Mouse (Mus musculus) kidney, embryonic 15.5 days (tissue): ENCODE results near the gene 1110032F04Rik. TPM values are rescaled to one million over a fixed set of nuclear protein-coding genes. Genes with fewer than 3 reads are reported as not detected.
A peak's percentile ranks its signal among the peaks of the same experiment; 100 is the strongest.
"Not testable (repeated sequence)": the region's sequence is repeated elsewhere in the genome, so short reads cannot be mapped to it uniquely, and the experiment has no call there.

Experiments
- ATAC-seq: fragments of 200-750 bp; cut with Nextera tagmentation; replicated peaks from 2 replicates; pipeline ENCODE4 v1.8.0; 2017; ENCODE audit warnings: moderate TSS enrichment; ENCODE audit not compliant: low FRiP score
- H3K27ac ChIP-seq: fragments of 300-500 bp; sonication (generic); 2 replicates; pipeline ENCODE4 v1.5.1; 2015; ENCODE audit warnings: mild to moderate bottlenecking, inconsistent platforms
- H3K27me3 ChIP-seq: fragments of 300-500 bp; sonication (generic); 2 replicates; pipeline ENCODE4 v1.6.1; 2015; ENCODE audit warnings: inconsistent platforms
- H3K36me3 ChIP-seq: fragments of 300-500 bp; sonication (generic); 2 replicates; pipeline ENCODE4 v1.6.1; 2015; ENCODE audit warnings: inconsistent platforms
- H3K4me1 ChIP-seq: fragments of 300-500 bp; sonication (generic); 2 replicates; pipeline ENCODE4 v1.6.1; 2015; ENCODE audit warnings: inconsistent platforms
- H3K4me2 ChIP-seq: fragments of 300-500 bp; sonication (generic); 2 replicates; pipeline ENCODE4 v1.6.1; 2015; ENCODE audit warnings: moderate library complexity, mild to moderate bottlenecking, inconsistent platforms
- H3K4me3 ChIP-seq: fragments of 300-500 bp; sonication (generic); replicated peaks from 2 replicates; pipeline ENCODE4 v1.5.1; 2015; ENCODE audit warnings: mild to moderate bottlenecking, inconsistent platforms
- H3K9ac ChIP-seq: fragments of 300-500 bp; sonication (generic); 2 replicates; pipeline ENCODE4 v1.6.1; 2015; ENCODE audit warnings: mild to moderate bottlenecking, inconsistent platforms
- H3K9me3 ChIP-seq: fragments of 300-500 bp; sonication (generic); replicated peaks from 2 replicates; pipeline ENCODE4 v1.6.1; 2016; ENCODE audit warnings: inconsistent platforms
- WGBS: fragments of 180-500 bp; shearing (Covaris S2); methylation state at CpG from one replicate; pipeline ENCODE4 v1.1.7; 2015; ENCODE audit warnings: mixed read lengths; 5-methylcytosine and 5-hydroxymethylcytosine counted together
- polyA plus RNA-seq: library from polyadenylated mRNA; unstranded; fragments of >200 nt; fragmentation: Nextera tagmentation; extraction: Ambion mirVana; gene quantifications from 2 replicates; pipeline ENCODE4 v1.2.1, GENCODE M21; 2015

Gene 1110032F04Rik
- polyA plus RNA-seq, 1 experiment from 2014 or later: 4.8 TPM

DNA sequence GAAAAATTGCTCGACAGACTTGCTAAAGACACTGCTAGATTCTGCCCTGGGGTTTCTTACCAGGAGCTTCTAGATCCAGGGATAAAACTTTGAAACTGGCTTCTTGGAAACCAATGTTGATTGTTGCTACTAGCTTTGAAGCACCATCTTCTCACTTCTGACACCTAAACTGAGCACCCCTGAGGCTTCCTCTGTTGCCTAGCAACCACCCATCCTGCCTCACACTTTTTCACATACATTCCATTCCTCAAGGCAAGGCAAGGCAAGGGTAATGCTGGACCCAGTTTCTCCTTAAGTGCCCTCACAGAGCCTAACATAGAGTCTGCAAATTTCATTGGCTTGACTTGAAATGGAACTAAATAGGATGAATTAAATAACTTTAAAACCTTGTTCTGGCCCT, 17.0 kb upstream of the 1110032F04Rik start:
- Histone ChIP-seq H3K4me2 (no peak overlapping the region), H3K27me3 (no peaks in the 10 kb centered on the region), H3K36me3 (no peaks in the 10 kb centered on the region), H3K4me3 (no peak overlapping the region), H3K9ac (no peak overlapping the region), H3K27ac (no peak overlapping the region), H3K4me1 (no peaks in the 10 kb centered on the region), H3K9me3 (no peaks in the 10 kb centered on the region)
- no peak for ATAC-seq
- WGBS: 89% methylated on average over 1 of the region's 1 CpGs

DNA sequence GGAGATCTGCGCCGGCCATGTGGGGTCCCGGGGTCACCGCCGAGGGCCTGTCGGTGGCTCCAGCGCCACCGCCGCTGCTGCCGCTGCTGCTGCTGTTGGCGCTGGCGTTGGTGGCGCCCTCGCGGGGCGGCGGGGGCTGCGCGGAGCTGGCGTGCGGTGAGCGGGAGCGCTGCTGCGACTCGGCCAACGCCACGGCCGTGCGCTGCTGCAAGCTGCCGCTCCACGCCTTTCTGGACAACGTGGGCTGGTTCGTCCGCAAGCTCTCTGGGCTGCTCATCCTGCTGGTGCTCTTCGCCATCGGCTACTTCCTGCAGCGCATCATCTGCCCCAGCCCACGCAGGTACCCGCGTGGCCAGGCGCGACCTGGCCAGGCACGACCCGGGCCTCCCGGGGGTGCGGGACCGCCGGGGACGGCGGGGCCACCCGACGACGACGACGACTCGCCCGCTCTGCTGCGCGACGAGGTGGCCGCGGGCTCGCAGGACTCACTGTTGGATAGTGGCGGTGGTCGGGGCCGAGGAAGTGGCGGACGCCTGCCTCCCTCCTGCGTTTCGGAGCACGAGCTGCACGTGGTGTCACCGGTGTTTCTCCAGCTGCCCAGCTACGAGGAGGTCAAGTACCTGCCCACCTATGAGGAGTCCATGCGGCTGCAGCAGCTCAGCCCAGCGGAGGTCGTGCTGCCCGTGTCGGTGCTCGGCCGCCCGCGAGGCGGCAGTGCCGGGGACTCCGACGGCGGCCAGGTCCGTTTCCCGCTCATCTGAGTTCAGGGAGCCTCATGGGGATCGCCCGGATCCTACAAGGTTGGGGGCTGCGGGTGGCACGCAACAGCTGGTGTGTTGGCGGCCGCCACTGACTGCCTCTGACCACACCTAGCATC, 543 bp downstream of the 1110032F04Rik start:
- Histone ChIP-seq H3K4me3 (peak overlapping the region; percentile 69), H3K27me3 (peaks cover 38% of the 10 kb centered on the region), H3K9me3 (no peaks in the 10 kb centered on the region), H3K4me1 (peaks cover 22% of the 10 kb centered on the region), H3K36me3 (no peaks in the 10 kb centered on the region), H3K27ac (no peak overlapping the region), H3K4me2 (peak overlapping the region; percentile 100), H3K9ac (peak overlapping the region; percentile 59)
- under 1% methylated on average over 88 of the region's 96 CpGs for WGBS
- ATAC-seq: peak; percentile 77

DNA sequence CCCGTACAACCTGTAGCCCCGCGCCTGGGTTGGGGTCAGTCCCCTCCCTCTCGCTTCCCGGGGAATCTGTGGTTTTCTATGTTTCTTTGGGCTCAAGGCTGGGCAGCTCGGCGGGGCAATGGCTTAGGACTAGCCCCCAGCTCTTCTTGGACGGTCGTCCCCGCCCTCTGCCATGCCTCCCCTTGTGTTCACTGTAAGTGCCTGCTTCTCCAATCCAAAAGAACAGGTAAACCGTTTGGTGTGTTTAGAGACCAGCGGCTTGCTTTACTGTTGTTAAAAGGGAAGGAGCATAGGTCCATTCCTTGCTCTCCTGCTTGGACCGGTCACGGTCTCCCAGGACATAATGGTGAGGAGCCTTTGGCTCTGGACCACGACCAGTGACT, 1.2 kb downstream of the 1110032F04Rik start:
- H3K4me2 ChIP-seq: peak overlapping the region; percentile 100
- peaks cover 38% of the 10 kb centered on the region for H3K27me3 ChIP-seq
- peaks cover 22% of the 10 kb centered on the region for H3K4me1 ChIP-seq
- H3K4me3 ChIP-seq: peak overlapping the region; percentile 69
- ATAC-seq: 0 out of 2 replicates have a peak, but pooled peaks have one; percentile 13
- WGBS: 4% methylated on average over 15 of the region's 15 CpGs
- no peaks in the 10 kb centered on the region for H3K36me3 ChIP-seq
- H3K9ac ChIP-seq: peak overlapping the region; percentile 59; the same call in 1 of the 2 replicates
- no peak overlapping the region for H3K27ac ChIP-seq
- no peaks in the 10 kb centered on the region for H3K9me3 ChIP-seq

DNA sequence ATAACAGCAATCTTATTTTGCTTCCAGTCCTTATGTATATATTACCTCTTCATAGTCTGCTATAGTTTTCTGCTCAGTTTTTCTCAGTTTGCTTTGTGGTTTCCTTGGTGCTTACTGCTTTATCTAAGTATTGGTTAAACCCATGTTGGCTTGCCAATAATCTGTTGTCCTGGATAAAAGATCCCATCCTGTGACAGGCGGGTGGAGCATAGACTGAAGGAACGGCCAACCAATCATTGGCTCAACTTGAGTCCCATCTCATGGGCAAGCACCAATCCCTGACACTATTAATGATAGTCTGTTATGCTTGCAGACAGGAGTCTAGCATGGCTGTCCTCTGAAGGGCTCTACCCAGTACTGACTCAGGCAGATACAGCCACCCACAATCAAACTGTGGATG, 4.7 kb downstream of the 1110032F04Rik start:
- Histone ChIP-seq H3K27ac (no peak overlapping the region), H3K4me2 (no peak overlapping the region), H3K4me3 (no peak overlapping the region), H3K4me1 (peaks cover 16% of the 10 kb centered on the region), H3K9ac (no peak overlapping the region), H3K9me3 (no peaks in the 10 kb centered on the region), H3K36me3 (no peaks in the 10 kb centered on the region), H3K27me3 (peaks cover 21% of the 10 kb centered on the region)
- 95% methylated on average over 2 of the region's 2 CpGs for WGBS
- ATAC-seq: no peak

DNA sequence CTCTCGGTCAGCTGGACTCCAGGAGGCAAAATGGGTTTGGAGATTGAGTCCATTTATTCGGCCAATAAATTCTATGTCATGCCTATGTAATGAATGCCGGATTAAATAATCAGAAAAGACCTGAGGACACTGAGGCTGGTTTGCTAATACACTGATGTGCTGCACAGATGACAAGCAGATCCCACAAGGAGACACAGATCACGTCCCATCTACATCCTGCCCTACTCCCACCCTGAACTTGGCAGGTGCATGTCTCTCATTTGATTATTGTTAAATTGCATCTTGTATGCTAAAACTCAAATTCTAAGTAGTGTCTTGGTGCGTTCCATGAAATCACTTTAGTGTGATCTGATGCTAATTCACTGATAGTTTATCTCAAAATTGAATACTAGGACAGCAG, 17.5 kb downstream of the 1110032F04Rik start:
- Histone ChIP-seq H3K4me3 (no peak overlapping the region), H3K27me3 (no peaks in the 10 kb centered on the region), H3K9me3 (no peaks in the 10 kb centered on the region), H3K27ac (no peak overlapping the region), H3K36me3 (no peaks in the 10 kb centered on the region), H3K4me2 (no peak overlapping the region), H3K4me1 (no peaks in the 10 kb centered on the region), H3K9ac (no peak overlapping the region)
- ATAC-seq: no peak
- WGBS: 81% methylated on average over 5 of the region's 5 CpGs

DNA sequence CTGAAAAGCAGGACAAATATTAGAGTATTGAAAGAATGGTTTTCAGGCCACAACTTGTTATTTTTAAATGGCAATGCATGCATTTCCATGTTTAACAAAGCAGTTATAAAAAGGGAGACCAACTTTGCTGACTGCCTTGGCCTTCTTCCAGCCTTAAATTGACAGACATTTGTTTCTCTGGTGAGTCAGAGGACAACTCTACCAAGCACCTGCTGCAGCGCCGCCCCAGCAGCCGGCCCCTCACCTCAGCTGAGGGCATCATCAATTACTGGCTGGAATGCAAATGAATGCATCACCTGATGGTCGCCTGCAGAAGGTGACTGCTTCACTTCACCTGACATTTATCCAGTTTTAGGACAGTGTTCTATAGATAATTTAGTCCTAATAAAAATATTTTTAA, 26.0 kb downstream of the 1110032F04Rik start:
- no peak for ATAC-seq
- H3K27me3 ChIP-seq: no peaks in the 10 kb centered on the region
- no peak overlapping the region for H3K4me3 ChIP-seq
- H3K27ac ChIP-seq: no peak overlapping the region
- no peak overlapping the region for H3K9ac ChIP-seq
- no peaks in the 10 kb centered on the region for H3K4me1 ChIP-seq
- H3K36me3 ChIP-seq: no peaks in the 10 kb centered on the region; the same call in 1 of the 2 replicates
- WGBS: 66% methylated on average over 4 of the region's 4 CpGs
- no peak overlapping the region for H3K4me2 ChIP-seq
- H3K9me3 ChIP-seq: no peaks in the 10 kb centered on the region

DNA sequence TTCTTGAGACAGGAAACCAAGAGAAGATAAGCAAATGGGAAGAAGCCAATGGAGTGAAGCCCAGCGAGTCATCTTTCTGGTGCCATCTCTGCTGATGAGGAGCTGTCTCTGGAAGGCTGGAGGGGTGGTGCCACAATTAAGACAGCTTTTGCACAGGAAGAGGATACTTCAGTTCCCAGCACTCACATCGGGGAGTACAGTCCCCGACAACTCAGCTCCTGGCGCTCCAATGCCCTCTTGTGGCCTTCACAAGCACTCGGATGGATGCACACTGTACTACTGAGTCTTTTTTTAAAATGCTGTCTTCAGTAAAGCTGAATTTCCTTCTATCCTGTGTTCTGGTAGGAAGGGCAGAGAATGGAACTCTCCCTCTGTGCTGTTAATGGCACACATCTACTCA, 27.8 kb downstream of the 1110032F04Rik start:
- Histone ChIP-seq H3K27me3 (no peaks in the 10 kb centered on the region), H3K36me3 (no peaks in the 10 kb centered on the region; the same call in 1 of the 2 replicates), H3K4me2 (no peak overlapping the region), H3K4me3 (no peak overlapping the region), H3K9ac (no peak overlapping the region), H3K9me3 (no peaks in the 10 kb centered on the region), H3K4me1 (no peaks in the 10 kb centered on the region), H3K27ac (no peak overlapping the region)
- 92% methylated on average over 5 of the region's 5 CpGs for WGBS
- ATAC-seq: no peak

DNA sequence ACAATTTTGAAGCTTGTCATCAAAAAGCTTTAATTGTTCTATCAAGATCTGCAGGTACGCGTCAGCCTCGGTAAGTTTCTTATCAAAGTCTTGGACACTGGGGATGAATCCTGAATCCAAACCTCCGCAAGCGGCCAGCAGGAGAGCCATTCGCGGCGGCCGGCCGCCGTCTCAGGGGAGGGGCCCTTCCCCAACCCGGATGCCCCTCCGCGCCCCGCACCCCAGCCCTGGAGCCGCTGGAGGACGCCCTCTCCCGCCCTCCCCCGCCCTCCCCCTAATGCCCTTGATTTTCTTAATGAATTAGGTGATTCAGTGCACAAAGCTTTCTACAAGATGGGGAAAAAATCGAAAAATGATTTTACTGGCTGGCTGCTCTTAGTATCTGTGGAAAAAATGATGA, 33.2 kb downstream of the 1110032F04Rik start:
- H3K27ac ChIP-seq, H3K27me3 ChIP-seq, H3K9ac ChIP-seq, H3K4me2 ChIP-seq, H3K36me3 ChIP-seq, H3K9me3 ChIP-seq, H3K4me1 ChIP-seq, H3K4me3 ChIP-seq: not testable (repeated sequence)
- WGBS: 92% methylated on average over 20 of the region's 20 CpGs
- ATAC-seq: peak; percentile 75; the same call in 1 of the 2 replicates

DNA sequence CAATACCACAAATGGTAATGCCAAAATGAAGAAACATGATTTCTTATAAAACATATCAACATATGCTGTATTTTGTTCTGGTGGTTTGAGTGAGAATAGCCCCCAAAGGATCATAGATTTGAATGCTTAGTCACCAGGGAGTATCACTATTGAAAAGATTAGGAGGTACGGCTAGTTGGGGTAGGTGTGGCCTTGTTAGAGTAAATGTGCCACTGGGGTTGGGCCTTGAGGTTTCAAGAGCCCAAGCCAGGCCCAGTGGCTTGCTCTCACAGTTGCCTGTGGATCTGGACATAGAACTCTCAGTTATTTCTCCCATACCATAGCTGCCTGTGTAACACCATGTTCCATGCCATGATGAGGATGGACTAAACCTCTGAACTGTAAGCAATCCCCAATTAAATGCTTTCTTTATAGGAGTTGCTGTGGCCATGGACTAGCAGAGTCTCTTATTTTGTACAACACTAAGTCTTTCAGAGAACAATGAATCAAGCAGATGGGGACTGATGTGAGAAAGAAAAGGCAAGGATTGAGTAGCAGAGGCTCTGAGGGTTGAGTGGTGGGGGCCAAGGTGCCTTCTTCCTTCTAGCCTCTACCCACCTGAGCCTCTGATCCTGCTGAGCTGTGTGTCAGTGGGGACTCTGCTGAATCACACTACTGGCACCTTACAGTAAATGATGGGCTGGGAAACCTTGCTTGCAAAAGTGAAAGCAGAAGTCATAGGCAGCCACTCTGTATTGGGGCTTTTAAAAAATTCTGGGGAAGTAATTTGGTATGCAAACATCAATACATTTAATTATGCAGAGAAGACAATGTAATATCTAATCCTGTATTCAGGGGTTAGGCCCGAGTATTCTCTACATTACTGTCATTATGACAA, 35.8 kb downstream of the 1110032F04Rik start:
- Histone ChIP-seq H3K4me1 (no peaks in the 10 kb centered on the region), H3K4me2 (no peak overlapping the region), H3K4me3 (no peak overlapping the region), H3K36me3 (no peaks in the 10 kb centered on the region), H3K27ac (no peak overlapping the region), H3K27me3 (no peaks in the 10 kb centered on the region), H3K9me3 (no peaks in the 10 kb centered on the region), H3K9ac (no peak overlapping the region)
- no peak for ATAC-seq
- WGBS: 84% methylated on average over 2 of the region's 2 CpGs

DNA sequence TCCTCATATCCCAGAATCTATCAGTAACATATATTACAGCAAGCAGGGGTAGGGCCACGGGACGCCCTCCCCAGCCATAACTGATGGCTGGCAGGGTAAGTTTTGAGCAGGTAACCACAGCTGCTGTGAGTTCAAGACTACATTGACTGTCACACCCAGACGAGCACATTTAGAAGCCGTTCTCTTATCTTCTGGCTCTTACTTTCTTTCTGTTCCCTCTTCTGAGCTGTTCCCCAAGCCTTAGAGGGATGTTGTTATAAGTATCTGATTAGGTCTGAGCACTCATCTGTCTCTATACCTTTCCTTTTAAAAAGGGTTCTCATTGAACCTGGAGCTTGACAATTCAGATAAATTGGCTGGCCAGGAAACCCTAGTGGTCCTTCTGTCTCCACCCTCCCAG, 38.1 kb downstream of the 1110032F04Rik start:
- no peaks in the 10 kb centered on the region for H3K9me3 ChIP-seq
- no peak overlapping the region for H3K4me2 ChIP-seq
- 89% methylated on average over 4 of the region's 4 CpGs for WGBS
- ATAC-seq: no peak
- H3K9ac ChIP-seq: no peak overlapping the region
- H3K36me3 ChIP-seq: no peaks in the 10 kb centered on the region
- H3K4me1 ChIP-seq: no peaks in the 10 kb centered on the region
- H3K27me3 ChIP-seq: no peaks in the 10 kb centered on the region
- H3K4me3 ChIP-seq: no peak overlapping the region
- H3K27ac ChIP-seq: no peak overlapping the region
